Mouse (Mus musculus) gastrocnemius, postnatal 10 days (tissue): ENCODE results near the gene Kcnc3. TPM values are rescaled to one million over a fixed set of nuclear protein-coding genes. Genes with fewer than 3 reads are reported as not detected.

Source experiments
- DNase-seq: peaks from one replicate; pipeline ENCODE4 v3.0.0; 2021; ENCODE audit warnings: mixed read lengths
- long read RNA-seq, 2 experiments: library from polyadenylated mRNA; stranded (forward); transcript quantifications; one replicate each; pipeline ENCODE4 v2.0.0; 2021
- total RNA-seq, 2 experiments: library from RNA; stranded (reverse); gene quantifications; 2 replicates each; pipeline ENCODE4 v1.2.3; 2021

The Kcnc3 gene
- 1 to 10 TPM; 1.4 to 1.6 TPM for total RNA-seq
- long read RNA-seq, experiment 1, result 0 reads
- long read RNA-seq, experiment 2, result 0 reads

DNA sequence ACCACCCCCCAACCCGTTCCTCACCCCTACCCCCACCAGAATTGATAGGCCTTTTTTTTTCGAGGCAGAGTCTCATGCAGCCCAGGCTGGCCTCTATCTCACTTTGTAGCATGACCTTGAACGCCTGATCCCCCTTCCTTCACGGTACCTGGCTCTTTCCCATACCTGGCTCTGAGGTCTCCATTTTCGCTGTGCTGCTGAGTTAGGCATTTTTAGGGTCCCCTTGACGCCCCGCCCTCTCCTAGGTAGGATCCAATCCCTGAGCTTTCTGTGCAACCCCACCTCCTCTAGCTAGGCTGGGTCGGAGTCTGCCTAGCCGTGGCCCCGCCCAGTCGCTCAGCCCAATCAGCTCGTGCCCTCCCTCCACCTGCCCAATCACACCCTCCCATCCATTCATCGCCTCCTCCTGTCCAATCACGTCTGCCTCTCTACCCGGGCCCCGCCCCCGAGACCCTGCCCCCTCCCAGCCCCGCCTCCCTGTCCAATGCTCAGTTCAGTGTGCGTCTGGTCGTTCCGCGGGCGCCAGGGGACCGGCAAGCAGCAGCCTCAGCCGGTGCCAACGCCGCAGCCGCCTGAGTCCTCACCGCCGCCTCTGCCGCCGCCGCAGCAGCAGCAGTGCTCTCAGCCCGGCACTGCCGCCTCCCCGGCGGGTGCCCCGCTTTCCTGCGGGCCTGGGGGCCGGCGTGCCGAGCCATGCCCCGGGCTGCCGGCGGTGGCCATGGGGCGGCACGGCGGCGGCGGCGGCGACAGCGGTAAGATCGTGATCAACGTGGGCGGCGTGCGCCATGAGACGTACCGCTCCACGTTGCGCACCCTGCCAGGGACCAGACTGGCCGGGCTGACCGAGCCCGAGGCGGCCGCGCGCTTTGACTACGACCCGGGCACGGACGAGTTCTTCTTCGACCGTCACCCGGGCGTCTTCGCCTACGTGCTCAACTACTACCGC lies at the start of gene Kcnc3:
Gene Kcnc3 (plus strand): TSS at position 263 of the 946 bp plus-strand sequence.
- peak; percentile 71 for DNase-seq

DNA sequence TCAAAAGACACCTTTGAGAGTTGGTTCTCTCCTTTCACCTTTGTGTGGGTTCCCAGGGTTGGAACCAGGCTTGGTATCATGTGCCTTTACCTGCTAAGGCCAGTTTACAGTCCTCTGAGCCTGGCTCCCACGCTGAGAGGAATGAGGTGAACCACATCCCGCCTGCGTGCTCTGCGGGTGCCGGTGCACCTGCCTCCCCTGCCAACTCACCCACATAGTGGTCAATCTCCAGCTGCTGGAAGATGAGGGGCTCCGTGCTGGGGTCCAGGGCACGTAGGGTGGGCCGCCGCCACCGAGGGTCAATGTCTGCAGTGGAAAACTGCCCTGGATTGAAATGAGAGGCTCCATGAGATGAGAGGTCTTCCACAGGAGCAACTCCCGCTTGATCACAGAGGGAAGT lies 47.9 kb upstream of the Kcnc3 start:
- DNase-seq, result no peak

DNA sequence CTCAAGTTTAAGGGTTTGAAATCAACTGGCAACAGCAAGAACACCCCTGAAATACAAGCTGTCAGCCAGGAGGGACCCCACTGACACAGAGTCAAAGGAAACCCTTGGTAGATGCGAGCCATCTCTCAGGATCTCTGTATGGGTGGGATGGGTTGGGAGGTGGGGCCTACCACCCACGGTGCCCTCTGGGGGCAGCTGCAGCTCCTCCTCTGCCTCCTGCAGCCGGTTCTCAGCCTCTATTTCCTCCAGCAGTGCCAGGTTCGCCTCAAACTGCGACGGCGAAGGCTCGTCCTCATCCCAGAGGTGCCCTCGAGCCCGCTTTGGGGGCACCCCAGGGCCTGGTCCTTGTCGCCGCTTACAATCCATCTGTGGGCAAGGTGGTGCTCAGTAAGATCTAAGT lies 47.4 kb upstream of the Kcnc3 start:
- no peak for DNase-seq

GRCm38 (mm10) chr7:44546274-44546673 lies 44.2 kb upstream of the Kcnc3 start:
- no peak for DNase-seq

GRCm38 (mm10) chr7:44547041-44547440 lies 43.4 kb upstream of the Kcnc3 start:
- DNase-seq, result no peak

GRCm38 (mm10) chr7:44547725-44548124 lies 42.7 kb upstream of the Kcnc3 start:
- no peak for DNase-seq

- DNase-seq, result peak; percentile 99
These were observed 41.9 kb upstream of the Kcnc3 start, which contains the start of gene Pold1 for GRCm38 (mm10) chr7:44548497-44549087. Gene Pold1 (minus strand): TSS chr7:44548849.

DNA sequence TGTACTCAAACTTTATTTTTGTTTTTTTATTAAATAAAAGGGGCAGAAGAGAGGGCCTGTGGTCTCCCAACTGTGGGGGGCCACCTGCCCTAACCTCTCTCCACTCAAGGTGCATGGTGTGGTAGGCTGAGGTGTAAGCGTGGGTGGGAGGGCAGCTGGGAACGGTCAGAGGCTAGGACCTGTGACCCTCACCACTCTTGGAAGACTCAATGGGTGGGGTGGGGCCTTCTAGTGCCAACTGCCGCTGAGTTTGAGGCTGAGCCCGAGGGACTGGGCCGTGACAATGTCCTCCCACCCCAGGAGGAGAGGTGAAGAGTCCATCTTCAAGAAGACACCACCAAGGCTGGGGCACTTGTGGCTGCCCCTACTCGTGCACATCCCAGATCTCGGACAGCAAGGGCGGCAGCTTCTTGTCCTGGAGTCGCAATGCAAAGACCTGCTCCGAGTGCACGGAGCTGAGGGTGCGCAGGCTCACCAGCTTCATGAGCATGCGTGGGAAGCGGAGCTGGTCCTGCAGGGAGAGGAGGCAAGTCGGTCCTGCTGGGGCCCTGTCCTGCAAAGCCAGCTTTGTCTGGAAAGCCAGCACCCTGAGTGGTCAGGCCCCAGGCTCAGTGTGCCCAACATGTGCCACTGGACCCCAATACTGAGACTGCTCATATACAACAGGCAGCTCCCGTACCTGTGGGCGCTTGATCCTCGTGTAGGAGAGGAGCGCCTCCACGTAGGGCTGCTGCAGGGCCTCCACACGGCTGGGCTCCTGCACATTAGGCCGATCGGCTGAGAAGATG lies 40.6 kb upstream of the Kcnc3 start:
- DNase-seq, result no peak

- no peak for DNase-seq
These were observed 40.1 kb upstream of the Kcnc3 start for GRCm38 (mm10) chr7:44550409-44550678.

- no peak for DNase-seq
These were observed 39.2 kb upstream of the Kcnc3 start for GRCm38 (mm10) chr7:44551301-44551700.

GRCm38 (mm10) chr7:44551731-44552130 lies 38.7 kb upstream of the Kcnc3 start:
- DNase-seq, result no peak

GRCm38 (mm10) chr7:44552141-44552908 lies 38.1 kb upstream of the Kcnc3 start:
- no peak for DNase-seq

DNA sequence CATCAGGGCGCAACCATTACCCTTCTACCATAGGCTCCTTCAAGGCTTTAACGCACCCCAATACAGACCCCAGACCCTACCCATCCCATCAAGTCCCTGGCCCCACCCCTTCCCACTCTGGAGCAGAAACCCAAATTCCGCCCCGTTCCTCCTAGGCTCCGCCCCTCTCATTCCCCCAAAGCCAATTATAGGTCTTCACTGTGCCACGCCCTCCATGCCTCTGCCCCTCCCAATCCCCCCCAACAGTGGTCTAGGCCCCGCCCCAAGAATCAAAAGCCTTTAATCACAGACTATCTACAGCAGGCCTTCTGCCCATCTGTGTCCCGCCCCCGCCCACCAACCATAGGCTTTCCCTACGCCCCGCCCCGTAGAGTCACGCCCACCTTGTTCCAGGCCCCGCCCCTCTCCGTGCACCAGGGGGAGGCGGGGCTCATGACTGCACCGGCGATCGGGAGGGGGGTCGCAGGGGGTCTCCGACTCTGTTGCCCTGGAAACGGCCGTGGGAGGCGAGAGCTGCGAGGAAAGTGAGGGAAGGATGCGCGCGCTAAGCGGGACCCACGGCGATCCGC lies 37.2 kb upstream of the Kcnc3 start:
- DNase-seq, result peak; percentile 86

GRCm38 (mm10) chr7:44553826-44554225 lies 36.6 kb upstream of the Kcnc3 start, which contains the start of gene Nr1h2:
Gene Nr1h2 (minus strand): TSS chr7:44553951.
- peak; percentile 96 for DNase-seq

DNA sequence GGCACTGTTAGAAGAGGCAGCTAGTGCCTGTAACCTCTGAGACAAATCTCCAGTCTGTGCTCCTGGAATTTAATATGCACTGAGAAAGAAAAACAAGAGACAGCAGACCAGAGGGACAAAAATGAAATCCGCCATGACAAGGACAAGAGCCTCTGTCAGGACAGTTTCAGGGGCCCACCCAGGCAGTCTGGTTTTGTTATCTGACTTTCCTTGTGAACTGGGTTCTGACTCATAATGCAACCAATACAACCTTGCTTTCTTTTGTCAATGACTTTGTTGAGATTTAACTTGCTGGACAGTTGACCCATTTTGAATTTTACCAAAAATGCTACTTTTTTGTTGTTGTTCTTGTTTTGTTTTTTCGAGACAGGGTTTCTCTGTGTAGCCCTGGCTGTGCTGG lies 32.8 kb upstream of the Kcnc3 start:
- DNase-seq, result no peak

DNA sequence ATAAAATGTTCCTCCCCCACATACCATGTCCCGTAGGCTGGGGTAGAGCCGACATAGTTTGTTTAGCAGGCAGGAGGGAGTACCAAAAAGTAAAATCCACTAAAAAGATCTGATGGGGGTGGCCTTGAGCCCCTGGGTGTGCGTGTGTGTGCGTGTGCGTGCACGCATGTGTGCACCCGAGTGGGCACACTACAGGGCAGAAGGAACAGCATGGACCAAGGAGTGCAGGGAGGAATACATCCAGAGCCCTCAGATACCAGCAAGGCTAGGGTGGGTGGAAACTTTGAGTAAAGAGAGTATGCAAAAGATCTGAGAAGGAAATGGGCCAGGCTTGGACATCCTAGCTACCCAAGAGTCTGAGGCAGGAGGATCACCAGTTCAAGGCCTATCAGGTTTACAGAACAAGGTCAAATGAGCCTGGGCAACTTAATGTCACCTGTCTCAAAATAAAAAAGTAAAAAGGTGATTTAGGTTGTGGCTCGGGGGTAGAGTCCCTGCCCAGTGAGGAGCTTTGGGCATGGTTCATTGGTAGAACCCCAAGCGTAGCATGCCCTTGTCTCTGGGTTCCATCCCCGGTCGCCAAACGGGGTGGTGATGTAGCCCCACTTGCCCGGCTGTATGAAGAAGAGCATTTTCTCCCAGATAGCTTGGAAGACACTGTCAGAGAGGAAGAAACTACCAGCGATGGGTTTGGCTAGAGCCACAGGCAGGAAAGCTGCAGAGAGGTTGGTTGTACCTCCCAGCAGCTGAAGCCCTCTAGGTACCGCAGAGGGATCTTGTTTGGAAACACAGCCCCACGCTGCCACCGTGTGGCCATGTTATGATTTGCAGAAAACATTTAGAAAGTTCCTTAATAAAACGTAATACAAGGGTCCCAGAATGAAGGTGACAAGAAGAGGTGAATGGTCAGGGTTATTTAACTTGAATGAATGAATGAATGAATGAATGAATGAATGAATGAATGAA lies 29.7 kb upstream of the Kcnc3 start:
- peak; percentile 78 for DNase-seq

DNA sequence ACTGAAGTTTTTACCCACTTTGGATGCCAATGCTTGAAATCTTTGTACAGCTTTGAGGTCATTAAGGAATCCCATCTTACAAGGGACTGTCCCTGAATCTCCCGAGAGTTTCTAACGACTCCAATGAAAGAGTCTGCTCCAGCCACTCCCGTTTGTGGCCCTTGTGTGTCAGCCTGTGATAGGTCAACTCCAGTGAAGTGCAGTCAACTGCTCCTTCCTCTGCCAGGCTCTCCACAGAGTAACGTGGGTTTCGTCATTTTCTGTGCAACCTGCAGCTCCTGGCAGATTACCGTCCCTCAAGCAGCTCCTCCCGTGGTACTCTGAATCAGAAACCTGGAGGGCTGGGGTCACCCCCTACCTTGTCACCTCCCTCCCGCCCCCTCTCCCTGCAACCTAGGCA lies 27.2 kb upstream of the Kcnc3 start:
- DNase-seq, result no peak

DNA sequence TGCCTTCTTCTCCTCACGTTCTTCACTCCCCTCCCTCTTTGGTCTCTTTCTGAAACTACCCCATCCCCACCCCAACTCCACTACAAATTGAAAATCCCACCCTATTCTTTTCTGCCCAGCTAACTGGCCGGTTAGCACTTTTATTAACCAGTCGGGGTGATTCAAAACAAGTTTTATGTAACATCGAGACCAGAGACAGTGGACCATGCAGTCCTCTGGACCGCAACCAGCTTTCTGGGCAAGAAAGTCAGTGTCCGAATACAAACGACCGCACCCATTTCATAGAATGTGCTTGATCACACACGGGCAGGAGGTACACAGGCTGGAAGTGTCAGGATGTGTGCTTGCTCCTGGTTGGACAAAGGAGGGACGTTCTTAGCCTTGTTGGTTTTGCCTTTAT lies 26.0 kb upstream of the Kcnc3 start:
- no peak for DNase-seq

DNA sequence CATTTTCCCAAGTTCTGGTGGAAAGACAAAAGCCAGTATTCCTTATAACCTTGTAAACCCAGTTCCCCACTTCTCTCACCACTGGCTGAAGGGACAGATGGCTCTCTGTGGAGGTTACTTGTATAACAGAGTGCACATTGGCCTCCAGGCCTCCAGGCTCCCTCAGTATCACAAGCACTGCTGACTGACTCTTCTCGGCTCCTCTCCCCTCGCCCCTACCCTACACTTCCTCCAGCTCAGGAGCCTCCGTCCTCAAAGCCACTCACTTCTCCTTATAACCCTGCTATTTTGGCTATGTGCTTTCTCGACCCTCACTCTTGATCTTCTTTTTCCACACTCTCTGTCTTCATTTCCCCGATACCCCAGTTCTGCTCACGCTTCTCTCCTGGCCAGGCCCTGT lies 25.1 kb upstream of the Kcnc3 start:
- no peak for DNase-seq

GRCm38 (mm10) chr7:44568803-44569202 lies 21.7 kb upstream of the Kcnc3 start:
- no peak for DNase-seq

DNA sequence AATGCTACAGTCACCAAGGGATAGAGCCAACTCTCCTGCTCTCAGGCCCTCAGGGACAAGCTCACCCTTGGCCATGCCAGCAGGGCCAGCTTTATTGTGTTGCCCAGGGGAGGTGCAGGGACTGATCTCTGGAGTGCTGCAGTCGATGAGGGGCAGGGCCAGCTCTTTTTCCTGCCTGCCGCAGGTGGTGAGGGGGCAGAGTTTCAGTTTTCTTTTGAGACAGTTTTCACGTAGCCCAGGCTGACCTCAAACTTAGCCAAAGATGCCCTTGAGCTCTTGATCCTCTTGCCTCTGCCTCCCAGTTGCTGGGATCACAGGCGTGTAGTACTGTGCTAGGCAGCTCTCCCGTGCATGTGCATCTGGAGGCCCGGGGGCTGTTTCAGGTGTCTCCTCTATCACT lies 19.5 kb upstream of the Kcnc3 start:
- DNase-seq, result no peak
